Comparison of ENCODE assay signal across 8 mouse cellular contexts in genomic region chr16:97995849-97996615, GRCm38 (mm10). TPM values are rescaled to one million over a fixed set of nuclear protein-coding genes. Genes with fewer than 3 reads are reported as not detected.
A peak's percentile ranks its signal among the peaks of the same experiment; 100 is the strongest.
DNase-seq lines count a peak whose midpoint lies in the region; ATAC-seq and TF ChIP-seq lines count a peak whose summit lies in the region.

No protein-coding gene starts in this region.

- peak overlapping the region; percentile 91; the same call in 1 of the 2 replicates for H3K27ac ChIP-seq in kidney, adult 2 months (ENCODE audit: insufficient read depth, low read depth, low read length)
- peak overlapping the region; percentile 94; the same call in 1 of the 2 replicates for H3K27ac ChIP-seq in heart, embryonic 12.5 days (ENCODE audit: poor library complexity, severe bottlenecking)
- peak overlapping the region; percentile 87 for H3K27ac ChIP-seq in layer of hippocampus, adult 2 months
- peak overlapping the region; percentile 82 for H3K27ac ChIP-seq in midbrain, embryonic 10.5 days (replicated peaks)

- H3K9ac ChIP-seq in heart, embryonic 12.5 days, result peak overlapping the region; percentile 75; the same call in 1 of the 2 replicates

- no peak for ATAC-seq in heart, embryonic 12.5 days (ENCODE audit: insufficient number of reproducible peaks, low FRiP score)

- no peak for TF ChIP-seq POLR2A in kidney, adult 2 months (IDR thresholded peaks at IDR 0.05; ENCODE audit: low read depth, low read length)

- peak overlapping the region; percentile 71 for H3K4me2 ChIP-seq in heart, embryonic 12.5 days

- no peaks in the 10 kb centered on the region for H3K27me3 ChIP-seq in kidney, adult 2 months (replicated peaks; ENCODE audit: control insufficient read depth, insufficient read depth, low read length)
- H3K27me3 ChIP-seq in heart, embryonic 12.5 days (replicated peaks), result no peaks in the 10 kb centered on the region
- H3K27me3 ChIP-seq in midbrain, embryonic 10.5 days (ENCODE audit: low read depth, poor library complexity, severe bottlenecking), result no peaks in the 10 kb centered on the region

- no peaks in the 10 kb centered on the region for H3K36me3 ChIP-seq in kidney, adult 2 months (ENCODE audit: control insufficient read depth, insufficient read depth, low read length)
- peaks cover 7% of the 10 kb centered on the region; the same call in 1 of the 2 replicates for H3K36me3 ChIP-seq in heart, embryonic 12.5 days
- H3K36me3 ChIP-seq in midbrain, embryonic 10.5 days, result peaks cover 20% of the 10 kb centered on the region

- H3K4me1 ChIP-seq in kidney, adult 2 months (ENCODE audit: control insufficient read depth, insufficient read depth, low read length), result peaks cover 5% of the 10 kb centered on the region; the same call in 1 of the 2 replicates
- H3K4me1 ChIP-seq in heart, embryonic 12.5 days (replicated peaks), result peaks cover 16% of the 10 kb centered on the region
- H3K4me1 ChIP-seq in midbrain, embryonic 10.5 days, result peaks cover 16% of the 10 kb centered on the region

- no peak overlapping the region for H3K4me3 ChIP-seq in kidney, adult 2 months (ENCODE audit: insufficient read depth, low read depth, low read length)
- H3K4me3 ChIP-seq in heart, embryonic 12.5 days, result peak overlapping the region; percentile 79
- H3K4me3 ChIP-seq in layer of hippocampus, adult 2 months, result peak overlapping the region; percentile 80
- H3K4me3 ChIP-seq in midbrain, embryonic 10.5 days, result peak overlapping the region; percentile 66

- TF ChIP-seq CTCF in kidney, adult 2 months (conservative IDR thresholded peaks at IDR 0.05; ENCODE audit: insufficient read depth, insufficient read length, low read depth, low read length), result no peak
- TF ChIP-seq CTCF in layer of hippocampus, adult 2 months (conservative IDR thresholded peaks at IDR 0.05), result no peak

- DNase-seq in kidney, adult 2 months, result peak; percentile 25
- DNase-seq in kidney, postnatal 14 days, result no peak
- peak; percentile 78 to 81 for DNase-seq in adrenal gland, postnatal 36 days
- DNase-seq in layer of hippocampus, adult 2 months (ENCODE audit: low spot score in 2 of 2), result peak in 1 of 2 experiments; percentile 2
- no peak for DNase-seq in midbrain, embryonic 10.5 days (ENCODE audit: low spot score)
- no peak for DNase-seq in frontal cortex, postnatal 25 days (ENCODE audit: low spot score in 2 of 2)
- no peak for DNase-seq in gastrocnemius, postnatal 10 days

- 0 out of 2 replicates have a peak, but pooled peaks cover 3% of the 10 kb centered on the region for H3K9me3 ChIP-seq in heart, embryonic 12.5 days (replicated peaks)
- H3K9me3 ChIP-seq in midbrain, embryonic 10.5 days (replicated peaks), result peaks cover 20% of the 10 kb centered on the region

- WGBS in kidney, adult 2 months, result 11% methylated on average over 1 of the region's 1 CpGs
- WGBS in heart, embryonic 12.5 days, result 6% methylated on average over 1 of the region's 1 CpGs
- WGBS in midbrain, embryonic 10.5 days, result 16% methylated on average over 1 of the region's 1 CpGs

RNA-seq across cellular contexts. Expression of gene B230307C23Rik, which starts 1.1 kb away (rescaled TPM):
- polyA plus RNA-seq in kidney, adult 2 months (2012; rRNA removed), result 4.2 and 4.3 TPM in 2 replicates
- total RNA-seq in adrenal gland, postnatal 36 days (2021), result 10 to 100 TPM; 37.7 to 40.7 TPM
- 13.7 and 13.9 TPM in 2 replicates for polyA plus RNA-seq in heart, embryonic 12.5 days (2016; fragmentation: Nextera tagmentation; extraction: Ambion mirVana)
- total RNA-seq in layer of hippocampus, adult 2 months (2021), result 10 to 100 TPM; 24.0 to 25.4 TPM
- polyA plus RNA-seq in midbrain, embryonic 10.5 days (2016; fragmentation: Nextera tagmentation; extraction: Ambion mirVana), result 20.1 and 20.6 TPM in 2 replicates
- total RNA-seq in gastrocnemius, postnatal 10 days (2021), result 1 to 10 TPM; 8.4 to 9.6 TPM

RNA-seq across cellular contexts. Expression of gene Zbtb21, which starts 33.6 kb away (rescaled TPM):
- polyA plus RNA-seq in kidney, adult 2 months (2012; rRNA removed), result 11.8 and 11.9 TPM in 2 replicates
- 10 to 100 TPM; 38.1 to 52.1 TPM for total RNA-seq in adrenal gland, postnatal 36 days (2021)
- 11.0 and 11.7 TPM in 2 replicates for polyA plus RNA-seq in heart, embryonic 12.5 days (2016; fragmentation: Nextera tagmentation; extraction: Ambion mirVana)
- 10 to 100 TPM; 30.0 to 30.7 TPM for total RNA-seq in layer of hippocampus, adult 2 months (2021)
- 14.7 and 15.0 TPM in 2 replicates for polyA plus RNA-seq in midbrain, embryonic 10.5 days (2016; fragmentation: Nextera tagmentation; extraction: Ambion mirVana)
- total RNA-seq in gastrocnemius, postnatal 10 days (2021), result 10 to 100 TPM in 1 of 2 experiments, 1 to 10 TPM in 1; 7.9 to 10.4 TPM

RNA-seq across cellular contexts. Expression of gene C2cd2, which starts 33.6 kb away (rescaled TPM):
- polyA plus RNA-seq in kidney, adult 2 months (2012; rRNA removed), result 25.6 and 26.0 TPM in 2 replicates
- total RNA-seq in adrenal gland, postnatal 36 days (2021), result 10 to 100 TPM; 26.5 to 35.1 TPM
- polyA plus RNA-seq in heart, embryonic 12.5 days (2016; fragmentation: Nextera tagmentation; extraction: Ambion mirVana), result 19.3 and 21.2 TPM in 2 replicates
- 10 to 100 TPM; 15.8 to 20.1 TPM for total RNA-seq in layer of hippocampus, adult 2 months (2021)
- polyA plus RNA-seq in midbrain, embryonic 10.5 days (2016; fragmentation: Nextera tagmentation; extraction: Ambion mirVana), result 15.6 and 15.8 TPM in 2 replicates
- total RNA-seq in gastrocnemius, postnatal 10 days (2021), result 10 to 100 TPM; 61.8 to 72.8 TPM

Comparison
In these comparisons a context has a peak if more than half of its experiments do, and no peak if none do; other contexts are left out.
1. DNase-seq: peak in kidney, adult 2 months (single experiment) and adrenal gland, postnatal 36 days (2 of 2); none in kidney, postnatal 14 days (single experiment), midbrain, embryonic 10.5 days (single experiment), frontal cortex, postnatal 25 days (0 of 2) and gastrocnemius, postnatal 10 days (single experiment).
2. Peak in every context shown above with its lines, with median percentiles within 50 percentile points of each other: H3K27ac ChIP-seq.